Mouse (Mus musculus): ENCODE data around the gene Pecr.

DNA sequence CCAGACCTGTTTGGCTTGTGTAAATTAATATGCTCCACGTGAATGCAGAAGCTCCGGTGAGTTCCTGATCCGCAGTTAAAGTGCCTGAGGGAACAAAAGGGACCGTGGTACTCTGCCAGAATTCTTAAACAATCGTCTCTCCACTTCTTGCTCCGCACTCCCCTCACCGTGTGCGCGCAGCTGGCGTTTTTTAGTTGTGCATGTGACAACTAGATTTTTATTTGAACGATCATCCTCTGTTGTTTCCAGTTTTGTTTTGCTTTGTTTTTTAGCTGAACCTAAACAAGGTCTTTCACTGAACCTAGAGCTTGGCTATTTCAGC, 28.3 kb downstream of the Pecr start:
- TF ChIP-seq CTCF (IDR thresholded peaks at IDR 0.05; ENCODE audit: low read depth) (no peak), EP300 (IDR thresholded peaks at IDR 0.05; ENCODE audit: low read depth) (0 out of 2 replicates have a peak, but pooled peaks have one; percentile 9)
